Mouse (Mus musculus) embryonic stem cell, embryonic (primary cell): ENCODE results near the gene Fbxo31.

ENCODE experiments used
- CTCF ChIA-PET, 4 experiments: fragments of 300-600 bp in 2 of 4; fragments of 350-600 bp in 2 of 4; sonication (Branson Sonifier 250); formaldehyde crosslinking; loops; one replicate each; lab custom pipeline; 2022; ENCODE audit warnings: inconsistent platforms in 2 of 4; lab: Charles Lee
- POLR2A ChIA-PET, 4 experiments: fragments of 300-600 bp in 2 of 4; fragments of 350-600 bp in 2 of 4; sonication (Branson Sonifier 250); formaldehyde crosslinking; loops; one replicate each; lab custom pipeline; 2022; ENCODE audit warnings: antibody characterized with exemption in 4 of 4, inconsistent platforms in 1 of 4; lab: Charles Lee

The Fbxo31 gene

DNA sequence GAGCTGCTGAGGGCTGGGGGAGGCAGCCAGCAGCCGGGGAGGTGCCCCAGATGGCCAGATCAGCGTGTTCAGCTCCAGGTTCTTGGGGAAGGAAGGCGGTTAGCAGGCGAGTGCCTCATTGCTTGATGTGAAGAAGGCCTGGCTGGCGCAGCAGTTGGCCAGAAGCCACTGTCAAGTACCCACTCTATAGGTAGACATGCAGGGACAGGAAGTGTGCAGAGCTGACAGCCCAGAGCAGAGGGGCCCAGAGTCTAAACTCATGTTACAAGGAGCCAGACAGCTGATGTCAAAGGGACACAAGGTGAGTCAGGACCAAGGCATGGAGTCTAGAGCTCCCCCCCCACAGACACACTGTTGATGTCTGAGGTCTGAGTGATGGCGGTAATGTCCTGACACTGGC, 28.6 kb downstream of the Fbxo31 start:
- ChIA-PET POLR2A (interaction anchor here in 2 of 4 experiments (1.2 to 1.7 kb wide), 5 partner anchors 10 to 46 kb away, joined by 3 to 5 read pairs (median 4); no protein-coding TSS in a partner anchor), CTCF (interaction anchor here in 2 of 4 experiments (0.6 to 1.6 kb wide), 4 partner anchors 10 to 317 kb away, joined by 4 to 7 read pairs (median 4); partner anchors contain the start of gene Fbxo31 (in 1 of the 2))

DNA sequence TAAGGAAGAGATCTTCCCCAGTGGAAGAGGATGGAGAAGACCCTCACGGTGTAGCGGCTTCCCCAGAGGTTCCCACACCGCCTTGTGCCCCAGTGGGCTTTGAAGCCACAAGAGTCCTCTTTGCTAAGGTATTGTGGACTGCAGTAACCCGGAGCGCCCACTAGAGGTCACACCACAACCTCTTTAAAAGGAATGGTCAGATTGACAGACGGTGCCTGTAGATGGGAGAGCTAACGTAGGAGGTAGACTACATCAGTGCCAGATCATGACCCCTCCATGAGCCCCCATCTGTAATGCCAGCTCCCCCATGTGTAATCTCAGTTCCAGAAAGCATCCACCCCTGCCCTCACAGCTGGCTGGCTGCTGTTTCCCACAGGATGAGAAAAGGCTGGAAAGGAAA, 31.5 kb downstream of the Fbxo31 start:
- CTCF ChIA-PET: interaction anchor here (0.6 to 2.0 kb wide), 38 partner anchors 9 to 443 kb away, joined by 3 to 13 read pairs (median 4); partner anchors contain the start of gene Fbxo31 (in 1 of the 4)
- POLR2A ChIA-PET: interaction anchor here in 2 of 4 experiments (0.6 to 1.6 kb wide), 8 partner anchors 24 to 61 kb away, joined by 3 to 6 read pairs (median 4); partner anchors contain the start of genes Fbxo31 (in 1 of the 2) and Map1lc3b (in 1 of the 2)

DNA sequence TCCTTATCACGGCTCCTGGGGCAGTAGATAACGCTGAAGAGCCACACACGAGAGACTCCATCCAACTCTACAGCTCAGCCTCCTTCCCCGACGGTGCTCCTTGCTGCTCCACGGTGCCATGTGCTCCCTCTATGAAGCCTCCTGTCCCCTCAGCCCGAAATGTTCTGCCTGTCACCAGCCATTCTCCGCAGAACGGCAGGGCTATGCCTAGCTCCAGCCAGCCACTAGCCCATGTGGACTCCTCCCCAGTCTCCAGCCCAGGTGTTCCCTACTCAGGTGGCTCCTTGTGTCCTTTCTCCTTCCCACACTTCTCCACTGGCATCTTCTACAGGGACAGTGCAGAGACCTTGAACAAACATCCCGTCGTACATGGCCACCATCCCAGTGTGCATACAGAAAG, 33.7 kb downstream of the Fbxo31 start:
- POLR2A ChIA-PET: interaction anchor here in 1 of 4 experiments (0.6 to 1.1 kb wide), 2 partner anchors 46 to 110 kb away, joined by 3 read pairs; no protein-coding TSS in a partner anchor
- CTCF ChIA-PET: interaction anchor here in 3 of 4 experiments (0.6 to 1.4 kb wide), 9 partner anchors 13 to 1334 kb away, joined by 3 to 7 read pairs (median 4); no protein-coding TSS in a partner anchor

DNA sequence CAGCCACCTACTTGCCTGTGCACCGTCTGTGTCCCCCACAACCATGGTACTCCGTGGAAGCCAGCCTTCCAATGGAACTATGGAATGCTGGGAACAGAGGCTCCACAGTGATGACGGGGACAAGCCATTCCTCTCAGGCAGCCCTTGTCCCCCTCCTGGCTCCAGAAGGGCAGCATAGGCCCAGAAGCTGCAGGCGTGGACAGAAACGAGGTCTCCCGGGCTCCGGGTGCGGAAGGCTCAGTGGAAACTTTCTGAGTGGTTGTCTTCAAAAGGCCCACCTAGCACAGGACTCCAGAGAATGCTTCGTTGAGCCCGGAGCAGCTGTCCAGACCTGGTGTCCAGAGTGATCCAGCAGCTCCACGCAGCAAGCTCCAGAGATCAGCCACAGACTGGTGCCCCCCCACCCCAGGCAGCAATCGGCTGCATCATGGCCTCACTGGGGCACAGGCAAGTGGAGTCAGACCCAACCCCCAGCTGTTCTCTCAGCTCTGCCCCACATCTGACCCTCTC, 34.3 kb downstream of the Fbxo31 start, which contains the start of gene 1700018B08Rik:
Gene 1700018B08Rik, minus strand, starts transcription at position 45 of the 510 bp plus-strand sequence.
- POLR2A ChIA-PET: interaction anchor here in 2 of 4 experiments (0.6 to 1.1 kb wide), 3 partner anchors 34 to 110 kb away, joined by 3 to 4 read pairs (median 3); partner anchors contain the start of gene Fbxo31 (in 1 of the 2)
- CTCF ChIA-PET: interaction anchor here in 3 of 4 experiments (0.6 to 1.4 kb wide), 4 partner anchors 12 to 1334 kb away, joined by 3 to 6 read pairs (median 4); no protein-coding TSS in a partner anchor

DNA sequence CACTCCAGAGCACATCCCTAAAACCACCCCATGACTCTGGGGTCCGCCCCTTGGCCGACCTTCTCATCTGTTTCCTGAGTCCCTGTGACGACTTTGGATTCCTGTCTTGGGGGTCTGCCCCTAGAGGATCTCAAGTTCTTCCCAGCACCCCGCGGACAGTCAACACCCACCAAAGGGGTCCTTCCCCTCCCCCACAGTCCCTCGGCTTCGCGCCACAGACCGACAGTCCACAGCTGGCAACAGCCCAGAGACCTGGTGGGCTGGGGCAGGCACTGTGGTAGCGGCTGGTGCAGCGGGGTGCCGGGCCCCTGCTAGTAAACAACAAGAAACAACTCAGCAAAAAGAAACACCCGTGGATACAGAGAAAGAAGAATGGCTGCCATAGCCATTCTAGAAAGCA, 35.7 kb downstream of the Fbxo31 start:
- CTCF ChIA-PET: interaction anchor here in 1 of 4 experiments (1.1 to 1.6 kb wide), 3 partner anchors 11 to 65 kb away, joined by 3 to 13 read pairs (median 3); no protein-coding TSS in a partner anchor
- POLR2A ChIA-PET: interaction anchor here in 1 of 4 experiments (1.6 to 2.0 kb wide), 3 partner anchors 8 to 166 kb away, joined by 3 to 5 read pairs (median 5); partner anchors contain the start of gene Fbxo31

DNA sequence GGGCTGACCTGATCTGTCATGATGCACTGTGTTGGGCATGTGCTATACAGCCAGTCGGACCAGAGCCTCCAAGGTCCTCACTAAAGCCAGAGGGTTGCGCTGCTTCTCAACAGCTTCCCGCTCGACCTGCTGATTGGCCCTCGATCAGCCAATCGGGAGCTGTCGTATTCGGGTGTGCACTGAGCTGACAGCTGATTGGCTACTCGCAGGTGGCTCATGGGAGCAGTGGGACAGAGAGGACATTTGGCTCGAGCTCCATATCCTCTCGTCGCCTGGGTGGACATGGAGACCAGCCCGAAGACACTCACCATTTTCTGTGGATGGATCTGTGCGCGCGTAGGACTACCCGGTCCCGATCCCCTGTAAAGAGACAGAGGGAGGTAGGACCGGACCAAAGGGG, 36.7 kb downstream of the Fbxo31 start:
- POLR2A ChIA-PET: interaction anchor here in 3 of 4 experiments (0.5 to 2.0 kb wide), 18 partner anchors 9 to 1171 kb away, joined by 3 to 7 read pairs (median 3); partner anchors contain the start of genes Fbxo31 (in 1 of the 3) and Map1lc3b (in 1 of the 3)
- CTCF ChIA-PET: interaction anchor here in 3 of 4 experiments (0.6 to 1.6 kb wide), 17 partner anchors 9 to 438 kb away, joined by 3 to 13 read pairs (median 4); partner anchors contain the start of gene Foxc2 (in 2 of the 3)

DNA sequence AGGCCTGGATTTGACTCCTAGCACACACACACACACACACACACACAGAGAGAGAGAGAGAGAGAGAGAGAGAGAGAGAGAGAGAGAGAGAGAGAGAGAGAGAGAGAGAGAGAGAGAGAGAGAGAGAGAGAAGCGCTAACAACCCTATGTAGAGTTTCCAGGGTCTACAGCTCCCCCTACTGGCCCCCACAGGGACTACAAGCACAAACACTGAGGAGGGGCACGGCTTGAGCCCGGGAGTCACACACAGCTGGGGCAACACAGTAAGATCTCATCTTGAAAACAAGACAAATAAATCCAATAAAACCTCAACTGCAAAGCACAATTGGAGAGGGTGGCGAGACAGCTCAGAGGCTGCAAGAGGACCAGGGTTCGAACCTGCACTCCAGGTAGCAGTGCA, 46.2 kb downstream of the Fbxo31 start:
- CTCF ChIA-PET: interaction anchor here (0.5 to 2.7 kb wide), 97 partner anchors 8 to 1385 kb away, joined by 3 to 15 read pairs (median 4); partner anchors contain the start of genes Map1lc3b (in 2 of the 4), 1700018B08Rik (in 1 of the 4), Foxc2 (in 1 of the 4) and Klhdc4 (in 1 of the 4)
- POLR2A ChIA-PET: interaction anchor here in 2 of 4 experiments (0.6 to 1.0 kb wide), 3 partner anchors 9 to 57 kb away, joined by 3 read pairs; no protein-coding TSS in a partner anchor

DNA sequence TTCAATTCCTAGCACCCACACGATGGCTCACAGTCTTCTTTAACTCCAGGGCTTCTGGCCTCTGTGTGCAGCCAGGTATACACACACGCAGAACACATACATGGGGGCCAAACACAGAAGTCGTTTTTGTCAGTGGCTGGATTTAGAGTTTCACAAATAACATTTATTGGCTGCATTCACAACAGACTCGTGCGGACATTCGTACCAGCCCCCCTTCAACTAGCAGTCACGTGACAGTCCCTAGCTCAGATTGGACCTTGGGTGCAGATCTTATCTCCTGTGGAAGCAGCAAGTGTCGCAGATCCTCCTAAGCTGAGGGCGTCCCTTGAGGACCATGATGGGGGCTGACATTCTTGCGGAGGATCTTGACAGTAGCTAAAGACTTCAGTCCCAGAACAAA, 48.0 kb downstream of the Fbxo31 start:
- ChIA-PET CTCF (interaction anchor here in 2 of 4 experiments (0.6 to 2.7 kb wide), 6 partner anchors 12 to 427 kb away, joined by 3 to 15 read pairs (median 4); partner anchors contain the start of gene Foxc2 (in 1 of the 2)), POLR2A (no interaction called here)

DNA sequence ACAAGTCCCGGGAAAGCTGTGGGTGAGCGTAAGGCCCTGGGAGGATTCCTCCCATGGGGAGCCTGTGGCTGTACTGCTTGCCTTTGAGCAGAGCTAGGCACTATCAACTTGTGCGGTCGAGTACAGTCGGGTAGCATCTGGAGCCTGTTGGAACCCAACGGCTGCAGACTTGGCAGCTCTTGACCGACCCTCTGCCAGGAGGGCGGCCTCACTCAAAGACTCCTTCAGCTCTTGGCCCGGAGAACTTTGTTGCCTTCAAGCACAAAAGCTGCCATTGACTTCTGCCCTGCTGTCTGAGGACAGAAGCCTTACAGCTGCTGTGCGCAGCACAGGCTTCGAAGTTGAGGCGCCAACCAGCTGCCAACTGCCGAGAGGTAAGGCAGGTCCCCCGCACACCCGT, 49.8 kb downstream of the Fbxo31 start:
- ChIA-PET CTCF (interaction anchor here in 2 of 4 experiments (0.6 kb wide), 2 partner anchors 226 to 934 kb away, joined by 3 to 14 read pairs; no protein-coding TSS in a partner anchor), POLR2A (interaction anchor here in 1 of 4 experiments (1.0 kb wide), 1 partner anchor 17 kb away, joined by 3 read pairs; no protein-coding TSS in a partner anchor)

DNA sequence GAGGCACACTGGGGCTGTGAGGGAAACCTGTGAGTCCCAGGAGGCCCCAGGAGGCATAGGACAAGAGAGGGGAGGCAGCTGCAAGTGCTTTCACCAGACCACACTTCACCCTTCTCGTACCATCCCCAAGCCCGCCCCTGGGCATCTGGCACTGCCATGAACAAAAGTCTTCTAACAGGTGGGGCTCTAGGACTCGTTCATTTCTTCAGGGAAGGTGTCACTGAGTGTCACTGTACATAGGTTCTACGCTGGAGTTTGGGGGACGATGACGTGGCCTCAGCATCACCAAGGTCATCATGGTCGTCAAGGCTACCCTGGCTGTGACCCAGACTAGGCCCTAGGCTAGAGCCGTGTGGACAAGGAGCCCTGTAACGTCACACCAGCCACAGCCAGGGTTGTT, 50.9 kb downstream of the Fbxo31 start:
- CTCF ChIA-PET: interaction anchor here in 1 of 4 experiments (1.5 kb wide), 1 partner anchor 322 kb away, joined by 3 read pairs; no protein-coding TSS in a partner anchor
- POLR2A ChIA-PET: interaction anchor here in 1 of 4 experiments (0.6 kb wide), 1 partner anchor 221 kb away, joined by 3 read pairs; no protein-coding TSS in a partner anchor

DNA sequence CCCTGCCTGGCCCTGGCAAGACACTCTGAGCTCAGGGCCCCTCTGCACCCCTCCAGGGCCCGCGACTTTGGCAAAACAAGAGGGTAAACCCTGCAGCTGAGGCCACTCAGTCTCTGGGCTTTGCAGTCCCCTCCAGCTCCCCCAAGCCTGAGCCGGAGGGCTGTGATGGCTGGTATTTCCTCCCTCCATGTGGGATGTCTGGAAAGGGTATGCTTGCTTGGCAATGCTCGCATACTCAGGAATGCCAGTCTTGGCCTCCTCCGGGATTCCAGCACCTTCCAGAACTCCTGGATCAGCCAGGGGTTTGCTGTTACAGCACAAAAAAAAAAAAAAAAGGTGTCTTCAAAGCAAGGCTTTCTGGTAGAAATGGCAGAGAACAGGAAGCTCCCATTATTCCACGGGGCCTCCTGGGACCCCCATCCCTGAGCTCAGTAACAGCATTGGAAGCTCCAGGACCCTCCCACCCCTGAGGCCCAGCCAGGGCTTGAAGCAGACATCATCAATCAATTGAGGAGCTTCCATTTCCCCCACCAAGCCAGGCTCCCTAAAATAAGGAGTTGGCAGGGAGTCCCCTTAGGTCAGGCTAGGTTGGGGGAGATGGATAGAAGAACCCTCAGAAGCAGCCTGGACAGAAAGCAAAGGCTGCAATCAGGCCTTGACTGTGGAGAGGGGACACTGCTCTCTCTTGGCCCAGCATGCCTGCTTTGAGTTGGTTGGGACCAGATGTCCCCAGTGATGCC, 51.6 kb downstream of the Fbxo31 start:
- CTCF ChIA-PET: interaction anchor here in 3 of 4 experiments (0.6 to 1.5 kb wide), 9 partner anchors 13 to 1685 kb away, joined by 3 to 5 read pairs (median 3); partner anchors contain the start of genes Fam92b (in 1 of the 3) and Mthfsd (in 1 of the 3)
- POLR2A ChIA-PET: interaction anchor here (0.6 to 0.7 kb wide), 5 partner anchors 15 to 411 kb away, joined by 3 to 6 read pairs (median 4); partner anchors contain the start of gene Foxc2 (in 1 of the 4)

DNA sequence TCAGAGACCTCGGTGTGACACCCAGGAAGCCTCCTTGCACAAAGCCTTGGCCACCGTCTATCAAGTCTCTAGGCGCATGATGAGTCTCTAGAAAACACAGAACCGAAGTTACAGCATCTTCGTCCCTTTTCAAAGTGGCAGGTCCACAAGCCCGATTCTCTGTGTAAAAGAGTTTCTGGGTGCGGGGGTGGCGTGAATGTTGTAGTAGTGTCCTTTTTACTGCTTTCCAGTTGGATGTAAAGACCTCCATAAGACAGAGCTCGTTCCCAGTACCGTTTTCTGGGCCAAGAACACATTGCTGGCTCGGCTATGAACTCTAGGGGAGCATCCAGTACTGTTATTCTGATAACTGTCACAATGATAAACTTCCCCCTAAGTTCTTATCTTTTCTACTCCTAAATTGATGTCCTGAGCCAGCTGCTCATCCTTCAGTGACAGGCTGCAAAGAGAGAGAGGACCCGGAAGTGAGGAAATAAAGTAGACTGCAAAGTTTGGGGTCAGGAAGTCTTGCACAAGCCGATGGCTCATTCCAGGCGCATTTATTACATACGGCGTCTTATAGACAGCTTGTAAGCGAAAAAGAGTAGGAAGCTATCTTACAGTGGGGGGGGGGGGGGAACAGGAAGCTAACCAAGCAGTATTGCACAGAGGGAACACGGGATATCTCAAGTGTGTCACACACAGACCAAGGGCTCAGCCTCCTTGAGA, 53.3 kb downstream of the Fbxo31 start:
- ChIA-PET POLR2A (no interaction called here), CTCF (interaction anchor here in 2 of 4 experiments (0.6 to 1.4 kb wide), 2 partner anchors 12 to 265 kb away, joined by 3 to 5 read pairs; no protein-coding TSS in a partner anchor)

DNA sequence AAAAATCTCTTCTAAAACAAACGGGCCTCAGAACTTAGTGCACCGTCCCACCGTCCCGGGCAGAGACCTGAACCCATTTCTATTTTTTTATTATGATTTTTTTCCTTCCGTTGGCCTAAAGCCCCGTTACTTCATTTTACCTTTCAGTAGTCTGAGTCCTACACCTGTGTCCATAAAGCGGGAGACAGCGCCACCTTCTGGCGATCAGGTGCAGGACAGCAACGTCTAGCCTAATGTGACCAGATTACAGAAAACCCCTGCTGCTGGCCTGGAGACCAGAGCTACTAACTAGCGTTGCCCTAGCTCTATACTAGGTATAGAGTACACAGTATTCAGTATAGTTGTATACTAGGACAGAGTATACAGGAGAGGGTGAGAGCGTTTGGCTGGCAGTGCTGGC, 65.2 kb downstream of the Fbxo31 start:
- ChIA-PET CTCF (interaction anchor here (0.6 to 3.8 kb wide), 42 partner anchors 9 to 1385 kb away, joined by 3 to 32 read pairs (median 4); partner anchors contain the start of gene Foxc2 (in 2 of the 4)), POLR2A (no interaction called here)

DNA sequence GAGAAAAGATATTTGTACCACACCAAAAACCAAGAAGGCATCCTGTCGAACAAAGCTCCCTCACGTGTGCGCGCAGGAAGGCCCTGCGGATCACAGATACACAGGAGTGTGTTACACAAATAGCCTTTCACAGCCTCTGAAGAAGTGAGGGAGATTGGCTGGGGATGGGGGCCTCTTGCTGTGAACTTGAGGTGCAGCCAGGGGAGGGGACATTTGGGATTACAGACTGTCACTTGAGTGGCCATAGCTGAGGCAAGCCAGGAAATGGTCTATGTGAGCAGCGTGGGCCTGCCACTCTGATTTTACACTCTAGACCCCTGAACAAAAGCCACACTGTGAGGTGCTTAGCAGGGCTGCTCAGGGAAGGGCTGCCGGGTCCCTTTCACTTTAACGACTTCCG, 66.9 kb downstream of the Fbxo31 start:
- ChIA-PET POLR2A (interaction anchor here in 2 of 4 experiments (0.6 to 1.2 kb wide), 2 partner anchors 15 to 17 kb away, joined by 3 to 6 read pairs; no protein-coding TSS in a partner anchor), CTCF (interaction anchor here in 3 of 4 experiments (0.5 to 3.8 kb wide), 11 partner anchors 21 to 408 kb away, joined by 3 to 32 read pairs (median 3); partner anchors contain the start of gene Foxc2 (in 1 of the 3))
